Mouse (Mus musculus) CH12.LX (cell line): ENCODE results near the gene Ankrd24. TPM values are rescaled to one million over a fixed set of nuclear protein-coding genes. Genes with fewer than 3 reads are reported as not detected.

Experiments used
- DNase-seq: peaks from one replicate; pipeline ENCODE4 v3.0.0-alpha.2; 2013; ENCODE audit errors: extremely low read depth
- H3K27ac ChIP-seq: 2 replicates; pipeline ENCODE4 v1.5.1; 2012; ENCODE audit warnings: low read depth, mild to moderate bottlenecking, control low read depth, moderate library complexity; ENCODE audit not compliant: insufficient read depth
- H3K27me3 ChIP-seq: replicated peaks from 2 replicates; pipeline ENCODE3; 2012; ENCODE audit warnings: inconsistent platforms
- H3K36me3 ChIP-seq, 2 experiments: replicated peaks in 1 of 2; 2 replicates each; pipeline versions ENCODE3 to v1.6.1; 2012; ENCODE audit warnings: inconsistent platforms in 1 of 2, low read length in 1 of 2, mild to moderate bottlenecking in 1 of 2, mixed read lengths in 1 of 2, moderate library complexity in 1 of 2; ENCODE audit not compliant: control insufficient read depth in 1 of 2, insufficient read depth in 1 of 2
- H3K4me1 ChIP-seq, 2 experiments: 2 replicates each; pipeline ENCODE4 v1.6.1; 2012; ENCODE audit warnings: inconsistent platforms in 1 of 2, moderate library complexity in 1 of 2; ENCODE audit not compliant: insufficient read depth in 2 of 2, control insufficient read depth in 1 of 2
- H3K4me2 ChIP-seq: 2 replicates; pipeline ENCODE4 v1.6.1; 2012; ENCODE audit warnings: low read depth, mild to moderate bottlenecking, control low read depth; ENCODE audit not compliant: poor library complexity, insufficient read depth, severe bottlenecking
- H3K4me3 ChIP-seq, 3 experiments: fragments of 150-350 bp in 1 of 3; sonication (generic) in 1 of 3; replicated peaks in 1 of 3; 2 replicates each; pipeline versions ENCODE3 to v1.5.1; 2011 to 2012; ENCODE audit warnings: low read depth in 2 of 3, low read length in 2 of 3, mild to moderate bottlenecking in 2 of 3, moderate library complexity in 2 of 3, control low read depth in 1 of 3, improper control_type of control experiment in 1 of 3, inconsistent platforms in 1 of 3, mixed read lengths in 1 of 3; ENCODE audit not compliant: poor library complexity in 1 of 3
- H3K79me2 ChIP-seq: replicated peaks from 2 replicates; pipeline ENCODE4 v1.6.1; 2012; ENCODE audit warnings: mild to moderate bottlenecking, moderate library complexity; ENCODE audit not compliant: control insufficient read depth, poor library complexity, insufficient read depth, severe bottlenecking; ENCODE audit errors: extremely low read depth
- H3K9ac ChIP-seq: 2 replicates; pipeline ENCODE4 v1.6.1; 2012; ENCODE audit warnings: low read depth, mild to moderate bottlenecking, control low read depth, moderate library complexity; ENCODE audit not compliant: insufficient read depth
- H3K9me3 ChIP-seq: replicated peaks from 2 replicates; pipeline ENCODE3; 2012; ENCODE audit warnings: low read length, inconsistent platforms, mixed read lengths
- BHLHE40 ChIP-seq: IDR thresholded peaks from 2 replicates; pipeline ENCODE4 v1.6.1; 2011; ENCODE audit warnings: mild to moderate bottlenecking, low read depth, low read length, improper control_type of control experiment
- CHD1 ChIP-seq: IDR thresholded peaks from 2 replicates; pipeline ENCODE4 v1.6.1; 2012; ENCODE audit warnings: low read depth, low read length, improper control_type of control experiment, inconsistent platforms
- CTCF ChIP-seq, 2 experiments: IDR thresholded peaks in 1 of 2; conservative IDR thresholded peaks in 1 of 2; 2 replicates each; pipeline ENCODE4 v1.5.1; 2011 to 2012; ENCODE audit warnings: low read depth in 2 of 2, low read length in 2 of 2, improper control_type of control experiment in 1 of 2, inconsistent platforms in 1 of 2, mild to moderate bottlenecking in 1 of 2, moderate library complexity in 1 of 2
- E2F4 ChIP-seq: IDR thresholded peaks from 2 replicates; pipeline ENCODE4 v1.6.1; 2011; ENCODE audit warnings: low read depth, low read length, improper control_type of control experiment; ENCODE audit not compliant: insufficient replicate concordance
- EP300 ChIP-seq: IDR thresholded peaks from 2 replicates; pipeline ENCODE4 v1.6.1; 2011; ENCODE audit warnings: low read length, improper control_type of control experiment
- HCFC1 ChIP-seq: IDR thresholded peaks from 2 replicates; pipeline ENCODE4 v1.6.1; 2012; ENCODE audit warnings: low read depth, mild to moderate bottlenecking, inconsistent platforms, low read length, improper control_type of control experiment
- IRF4 ChIP-seq: IDR thresholded peaks from 2 replicates; pipeline ENCODE4 v1.6.1; 2014; ENCODE audit warnings: low read depth, mild to moderate bottlenecking, inconsistent platforms, low read length, improper control_type of control experiment
- KAT2A ChIP-seq: IDR thresholded peaks from 2 replicates; pipeline ENCODE4 v1.6.1; 2012; ENCODE audit warnings: low read length, improper control_type of control experiment, inconsistent platforms; ENCODE audit not compliant: insufficient replicate concordance
- MAFK ChIP-seq: IDR thresholded peaks from 2 replicates; pipeline ENCODE4 v1.6.1; 2011; ENCODE audit warnings: low read length, improper control_type of control experiment; ENCODE audit not compliant: insufficient replicate concordance
- MAX ChIP-seq: IDR thresholded peaks from 2 replicates; pipeline ENCODE4 v1.6.1; 2011; ENCODE audit warnings: low read length, improper control_type of control experiment
- MEF2A ChIP-seq: IDR thresholded peaks from 2 replicates; pipeline ENCODE4 v1.6.1; 2014; ENCODE audit warnings: low read depth, mild to moderate bottlenecking, inconsistent platforms, low read length, improper control_type of control experiment, borderline replicate concordance
- MYC ChIP-seq: IDR thresholded peaks from 2 replicates; pipeline ENCODE4 v1.6.1; 2011; ENCODE audit warnings: low read depth, mild to moderate bottlenecking, improper control_type of control experiment, low read length
- NELFE ChIP-seq: IDR thresholded peaks from 2 replicates; pipeline ENCODE4 v1.6.1; 2011; ENCODE audit warnings: low read depth, low read length, improper control_type of control experiment
- PAX5 ChIP-seq: IDR thresholded peaks from 2 replicates; pipeline ENCODE4 v1.6.1; 2012; ENCODE audit warnings: low read length, inconsistent platforms, mixed read lengths
- POLR2AphosphoS2 ChIP-seq: IDR thresholded peaks from 2 replicates; pipeline ENCODE4 v1.6.1; 2011; ENCODE audit warnings: low read depth, low read length, improper control_type of control experiment
- SIN3A ChIP-seq: IDR thresholded peaks from 2 replicates; pipeline ENCODE4 v1.6.1; 2012; ENCODE audit warnings: low read length, improper control_type of control experiment, inconsistent platforms
- TBP ChIP-seq: conservative IDR thresholded peaks from 2 replicates; pipeline ENCODE4 v1.6.1; 2011; ENCODE audit warnings: low read depth, low read length, improper control_type of control experiment
- TCF12 ChIP-seq: IDR thresholded peaks from 2 replicates; pipeline ENCODE4 v1.6.1; 2014; ENCODE audit warnings: low read depth, mild to moderate bottlenecking, inconsistent platforms, low read length, improper control_type of control experiment
- UBTF ChIP-seq: IDR thresholded peaks from 2 replicates; pipeline ENCODE4 v1.6.1; 2012; ENCODE audit warnings: low read depth, mild to moderate bottlenecking, inconsistent platforms, low read length, improper control_type of control experiment, moderate library complexity
- USF1 ChIP-seq: IDR thresholded peaks from 2 replicates; pipeline ENCODE4 v1.6.1; 2014; ENCODE audit warnings: low read depth, mild to moderate bottlenecking, inconsistent platforms, low read length, improper control_type of control experiment
- ZC3H11A ChIP-seq: IDR thresholded peaks from 2 replicates; pipeline ENCODE4 v1.6.1; 2012; ENCODE audit warnings: low read depth, mild to moderate bottlenecking, inconsistent platforms, low read length, improper control_type of control experiment
- dilution Hi-C: fragments of 300-500 bp; cut with MboI; formaldehyde crosslinking; loops from 2 replicates; pipeline ENCODE4 v1.14.3; 2020; ENCODE audit warnings: low sequenced_read_pairs; ENCODE audit not compliant: extremely low pct_unique_long_range_greater_than_20kb, extremely low pct_ligation_motif_present
- in situ Hi-C: fragments of 300-500 bp; cut with MboI; formaldehyde crosslinking; loops from 3 replicates; pipeline ENCODE4 v1.14.3; 2019; ENCODE audit warnings: low sequenced_read_pairs, low pct_ligation_motif_present, low pct_unique_long_range_greater_than_20kb, mixed read lengths
- polyA plus RNA-seq: library from polyadenylated mRNA; unstranded; fragments of >175 nt; gene quantifications from 2 replicates; pipeline ENCODE4 v1.2.1, GENCODE M21; 2012; ENCODE audit warnings: low read depth; ENCODE audit not compliant: insufficient read length
- total RNA-seq, 2 experiments: library from RNA; depleted of rRNA; stranded (reverse); fragments of 300-350 nt in 1 of 2; fragments of >200 nt in 1 of 2; gene quantifications; 2 replicates each; pipeline ENCODE4 v1.2.3; 2012 to 2014

Gene Ankrd24
- total and polyA plus RNA-seq, 3 experiments = 3.7 to 5.4 (median 4.2) TPM

GRCm38 (mm10) chr10:81602741-81603151 is 25.6 kb upstream of the Ankrd24 start (continued):
- TF ChIP-seq E2F4 = no peak
- no peak for TF ChIP-seq PAX5
- no peak; the same call in 1 of the 2 replicates for TF ChIP-seq HCFC1
- no peak for TF ChIP-seq MAFK
- TF ChIP-seq SIN3A = no peak
- no peak for TF ChIP-seq TBP
- peak; percentile 55 to 68 for TF ChIP-seq CTCF (conservative IDR thresholded peaks at IDR 0.05 in 1 of 2, IDR thresholded peaks at IDR 0.05 in 1 of 2; ENCODE audit: low read depth in 2 of 2, low read length in 2 of 2)
- TF ChIP-seq CHD1 = no peak
- TF ChIP-seq BHLHE40 = no peak
- TF ChIP-seq POLR2AphosphoS2 = no peak
- 0 out of 2 replicates have a peak, but pooled peaks have one; percentile 10 for TF ChIP-seq IRF4
- 0 out of 2 replicates have a peak, but pooled peaks have one; percentile 25 for TF ChIP-seq TCF12
- no peak for TF ChIP-seq MAX
- no peak for TF ChIP-seq KAT2A
- TF ChIP-seq ZC3H11A = no peak
- no peak for TF ChIP-seq MYC
- TF ChIP-seq NELFE = no peak
- TF ChIP-seq EP300 = no peak
- no peak for TF ChIP-seq USF1
- no peak for TF ChIP-seq MEF2A

GRCm38 (mm10) chr10:81604019-81604967 is 24.0 kb upstream of the Ankrd24 start:
- peak overlapping the region; percentile 91 for H3K4me2 ChIP-seq
- DNase-seq = no peak
- peak; percentile 44; the same call in 1 of the 2 replicates for TF ChIP-seq BHLHE40
- no peak for TF ChIP-seq UBTF
- H3K27ac ChIP-seq = peak overlapping the region; percentile 17; the same call in 1 of the 2 replicates
- H3K36me3 ChIP-seq = peaks cover 6 to 19% of the 10 kb centered on the region in 2 experiments
- H3K4me1 ChIP-seq = peaks cover 16 to 35% of the 10 kb centered on the region in 2 experiments
- H3K79me2 ChIP-seq = no peaks in the 10 kb centered on the region
- H3K9ac ChIP-seq = no peak overlapping the region; the same call in 1 of the 2 replicates
- H3K27me3 ChIP-seq = peaks cover 30% of the 10 kb centered on the region
- in situ Hi-C loops (loop anchor here (5.0 to 10.0 kb wide), 2 partner anchors 42 to 109 kb away; partner anchors contain the start of gene Ncln), dilution Hi-C loops (no loop called here)
- H3K9me3 ChIP-seq = no peaks in the 10 kb centered on the region
- H3K4me3 ChIP-seq = peak overlapping the region; percentile 47 to 68 (median 52)
